Mouse (Mus musculus) testis, postnatal 14 days (tissue): Measurements from ENCODE around the gene Gm648.
"Not testable (repeated sequence)": the region's sequence is repeated elsewhere in the genome, so short reads cannot be mapped to it uniquely, and the experiment has no call there.

Experiments
- DNase-seq: peaks from one replicate; pipeline ENCODE4 v3.0.0; 2021; ENCODE audit warnings: low spot score

Gene Gm648

DNA sequence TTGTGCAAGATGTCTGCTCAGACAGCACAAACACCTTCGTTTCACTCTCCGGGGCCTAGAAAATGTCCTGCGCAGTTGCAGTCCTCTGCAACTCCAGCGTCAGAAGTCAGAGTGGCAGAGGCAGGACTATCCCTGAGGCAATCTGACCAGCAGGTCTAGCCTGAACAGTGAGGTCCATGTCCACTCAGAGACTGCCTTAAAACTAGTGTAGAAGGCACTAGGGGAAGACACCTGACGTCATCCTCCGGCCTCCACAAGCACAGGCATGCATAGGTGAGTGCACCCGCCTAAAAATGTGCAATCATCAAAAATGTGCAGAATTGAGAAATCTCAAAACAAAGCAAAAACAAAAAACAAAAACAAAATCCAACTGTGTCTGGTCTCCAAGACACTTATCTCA lies at the start of gene Gm648:
Gene Gm648 (minus strand): TSS at position 101 of the 400 bp plus-strand sequence.
- no peak for DNase-seq

DNA sequence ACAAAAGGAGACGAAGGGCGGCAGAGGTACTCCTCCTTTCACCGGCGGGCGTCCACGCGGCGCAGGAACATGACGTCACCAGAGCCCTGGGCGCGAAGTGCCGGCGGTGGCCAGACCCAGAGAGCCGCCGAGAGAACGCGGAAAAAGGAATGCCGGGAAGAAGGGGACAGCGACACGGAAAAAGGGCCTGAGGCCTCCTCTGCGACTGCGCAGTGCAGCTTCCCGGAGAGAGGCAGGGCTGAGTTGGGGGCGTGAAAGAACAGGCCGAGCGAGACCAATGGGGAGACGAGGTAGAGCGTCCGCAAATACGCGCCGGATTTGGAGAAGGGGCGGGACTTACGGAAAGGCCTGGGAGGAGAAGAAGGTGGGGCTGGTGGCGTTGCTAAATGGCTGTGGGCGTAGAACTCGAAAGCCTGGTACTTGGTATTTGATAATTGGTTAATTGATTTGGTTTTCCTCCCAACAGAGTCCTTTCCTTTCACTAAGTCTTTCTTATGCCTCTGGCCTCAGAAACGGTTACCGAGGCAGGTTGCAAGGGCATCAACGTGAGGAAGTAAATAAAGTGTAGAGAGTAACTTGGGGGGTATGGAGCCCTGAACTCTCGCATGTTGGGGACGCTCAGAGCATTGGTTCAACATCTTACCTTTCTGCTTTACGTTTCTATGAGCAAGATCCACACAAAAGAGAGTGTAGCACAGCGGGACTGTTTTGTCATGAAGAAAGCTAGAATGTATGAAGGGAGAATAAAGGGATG lies 48.7 kb upstream of the Gm648 start, which contains the start of gene Mmgt1:
Gene Mmgt1 (minus strand): TSS at position 183 of the 754 bp plus-strand sequence.
- peak; percentile 94 for DNase-seq

DNA sequence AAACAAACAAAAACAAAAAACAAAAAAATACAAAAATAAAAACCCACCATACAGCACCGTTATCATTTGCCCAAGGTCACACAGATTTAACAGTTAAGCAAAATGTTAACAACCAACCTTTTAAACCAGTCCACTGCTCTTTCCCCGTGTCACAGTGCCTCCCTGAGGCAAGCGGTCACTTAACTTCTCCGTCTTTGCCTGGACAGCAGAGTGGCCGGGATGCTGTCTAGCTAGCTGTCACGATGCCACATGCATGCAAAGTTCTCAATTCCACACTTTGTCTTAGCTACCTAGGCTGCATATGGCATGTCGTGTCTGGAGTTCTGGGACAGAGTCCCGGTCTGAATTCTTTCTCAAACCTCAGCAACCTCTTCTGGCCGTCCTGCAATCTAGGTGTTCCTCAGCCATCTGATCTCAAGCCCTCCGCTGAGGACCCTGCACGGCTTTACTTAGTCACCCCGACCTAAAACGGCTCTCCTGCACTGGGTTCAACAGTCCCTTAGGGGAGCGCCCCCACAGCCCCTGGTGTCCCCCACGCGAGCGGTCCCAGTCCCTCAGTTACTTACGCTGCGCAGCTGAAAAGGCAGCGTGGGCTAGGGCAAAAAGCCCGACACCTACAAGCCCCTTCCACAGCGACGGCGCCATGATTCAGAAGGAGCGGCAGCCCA lies 47.9 kb upstream of the Gm648 start:
- peak; percentile 9 for DNase-seq

DNA sequence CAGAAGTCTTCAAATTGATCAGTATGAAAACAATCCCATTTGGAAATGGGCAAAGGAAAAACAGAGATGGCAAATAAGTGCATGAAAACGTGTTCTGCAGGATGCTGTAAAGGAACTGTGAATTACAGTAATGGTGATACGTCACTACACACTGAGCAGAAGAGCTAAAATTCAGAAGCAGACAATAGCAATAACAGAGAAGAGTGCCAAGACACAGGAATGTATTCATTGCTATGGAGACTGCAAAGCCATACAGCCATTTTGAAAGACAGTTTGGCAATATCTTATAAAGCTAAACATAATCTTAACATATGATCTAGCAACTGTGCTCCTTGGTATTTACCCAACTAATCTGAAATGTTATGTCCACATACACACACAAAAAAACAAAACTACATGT lies 28.8 kb upstream of the Gm648 start:
- no peak for DNase-seq

DNA sequence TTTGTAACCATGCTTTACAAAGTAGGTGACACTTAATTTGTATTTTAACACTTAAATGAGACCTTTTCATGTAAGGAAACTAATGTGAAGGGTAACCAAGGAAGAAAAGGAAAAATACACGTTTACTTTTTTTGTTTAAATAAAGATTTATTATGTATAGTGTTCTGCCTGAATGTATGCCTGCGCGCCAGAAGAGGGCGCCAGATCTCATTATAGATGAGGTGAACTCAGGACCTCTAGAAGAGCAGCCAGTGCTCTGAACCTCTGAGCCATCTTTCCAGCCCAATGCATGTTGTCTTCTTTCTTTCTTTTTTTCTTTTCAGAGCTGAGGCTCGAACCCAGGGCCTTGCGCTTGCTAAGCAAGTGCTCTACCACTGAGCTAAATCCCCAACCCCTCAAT lies 23.1 kb upstream of the Gm648 start:
- no peak for DNase-seq

DNA sequence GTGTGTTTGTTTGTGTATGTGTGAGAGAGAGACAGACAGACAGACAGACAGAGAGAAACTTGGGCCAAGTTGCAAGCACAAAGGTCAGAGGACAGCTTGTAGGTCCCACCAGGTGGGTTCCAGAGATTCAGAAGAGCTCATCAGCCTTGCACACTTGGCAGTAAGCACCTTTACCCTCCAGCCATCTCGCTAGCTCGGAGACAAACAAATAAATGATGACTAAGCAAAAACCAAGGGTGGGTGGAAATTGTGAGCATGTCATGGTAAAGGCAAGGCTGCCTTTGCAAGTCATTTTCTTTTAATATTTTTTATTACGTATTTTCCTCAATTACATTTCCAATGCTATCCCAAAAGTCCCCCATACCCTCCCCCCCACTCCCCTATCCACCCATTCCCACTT lies 4.2 kb upstream of the Gm648 start:
- DNase-seq = no peak

DNA sequence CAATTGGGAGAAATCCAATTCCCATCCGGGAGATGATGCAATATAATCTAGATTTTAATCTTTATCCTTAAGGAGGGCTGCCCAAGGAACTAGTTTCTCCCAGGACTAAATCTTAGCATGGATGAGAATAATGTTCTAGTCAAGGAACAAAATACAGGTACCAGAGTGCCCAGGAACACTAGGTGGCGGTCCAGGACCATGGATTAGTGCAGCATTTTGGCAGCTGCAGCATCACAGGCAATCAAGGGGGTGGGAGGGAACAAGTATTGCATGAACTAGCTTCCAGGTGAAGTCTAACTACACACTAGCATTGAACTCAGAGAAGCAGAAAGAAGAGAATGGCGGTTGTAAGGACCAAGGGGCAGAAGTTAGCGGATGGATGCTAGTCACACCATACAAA lies 12.2 kb downstream of the Gm648 start:
- no peak for DNase-seq

DNA sequence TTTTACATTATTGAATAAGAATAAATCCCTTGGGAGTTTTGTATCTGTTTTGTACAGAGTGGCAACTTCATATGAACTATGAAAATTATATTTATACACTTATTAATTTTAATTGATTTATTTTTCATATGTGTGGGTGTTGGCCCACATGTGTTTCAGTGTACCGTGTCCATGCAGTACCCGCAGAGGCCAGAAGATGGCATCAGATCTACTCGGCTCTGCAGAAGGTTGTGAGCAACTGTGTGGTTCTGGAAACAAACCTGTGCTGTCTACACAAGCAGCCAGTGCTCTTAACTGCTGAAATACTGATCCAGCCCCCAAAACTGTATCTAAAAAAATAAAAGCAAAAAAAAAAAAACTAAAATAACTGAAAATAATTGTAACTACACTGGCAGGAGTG lies 18.1 kb downstream of the Gm648 start:
- peak; percentile 8 for DNase-seq

DNA sequence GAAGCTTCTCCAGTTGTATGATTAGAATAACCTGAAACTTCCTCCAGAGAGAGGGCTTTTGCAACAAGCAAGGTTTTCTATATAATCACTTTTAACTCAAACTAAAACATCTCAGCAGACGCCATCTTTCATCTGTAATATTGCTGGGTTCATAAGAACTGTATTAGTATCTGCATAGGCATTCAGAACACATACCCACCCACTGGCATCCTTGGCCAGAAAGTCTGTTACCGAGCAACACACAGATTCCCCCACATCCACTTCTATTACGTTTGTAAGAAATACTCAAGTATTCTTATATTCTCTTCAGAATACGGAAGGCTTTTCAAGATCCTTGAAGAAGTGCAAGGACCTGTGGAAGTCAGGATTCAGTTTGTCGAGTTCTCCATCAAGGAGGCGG lies 25.0 kb downstream of the Gm648 start, which contains the start of gene Gm10477:
Gene Gm10477 (plus strand): TSS at position 301 of the 400 bp plus-strand sequence.
- DNase-seq = not testable (repeated sequence)

DNA sequence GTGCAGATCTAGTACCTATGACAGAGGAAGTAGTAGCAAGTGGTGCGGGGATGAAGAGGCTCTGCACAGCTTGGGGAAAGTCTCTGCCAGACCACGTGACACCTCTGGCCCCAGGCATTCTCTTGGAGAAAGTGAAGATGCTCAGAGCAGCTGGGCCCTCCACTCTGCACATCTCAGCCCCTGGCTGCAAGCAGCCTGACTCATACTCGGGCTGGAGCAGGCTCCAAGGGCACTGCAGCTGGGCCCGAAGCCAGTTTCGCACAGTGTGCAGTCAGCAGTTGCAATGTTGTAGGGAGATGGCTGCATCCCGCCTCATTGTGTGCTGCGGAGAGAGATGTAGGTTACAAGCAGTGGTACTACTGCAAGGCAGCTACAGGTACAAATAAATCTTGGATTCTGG lies 52.2 kb downstream of the Gm648 start:
- no peak for DNase-seq
